Mouse (Mus musculus) thymus, postnatal 25 days (tissue): Measurements from ENCODE around the gene Ifit1bl1.
"Not testable (repeated sequence)": the region's sequence is repeated elsewhere in the genome, so short reads cannot be mapped to it uniquely, and the experiment has no call there.

Source experiments
- DNase-seq: peaks from one replicate; pipeline ENCODE4 v3.0.0; 2022

Gene Ifit1bl1

GRCm38 (mm10) chr19:34587898-34588692 is 13.7 kb downstream of the Ifit1bl1 start:
- DNase-seq: not testable (repeated sequence)

- DNase-seq: not testable (repeated sequence)
Observed at GRCm38 (mm10) chr19:34585740-34586458, 15.9 kb downstream of the Ifit1bl1 start.

GRCm38 (mm10) chr19:34583126-34583766 is 18.5 kb downstream of the Ifit1bl1 start, which contains the start of gene Ifit3:
Ifit3 (plus strand) TSS chr19:34583531.
- DNase-seq: not testable (repeated sequence)

- DNase-seq: not testable (repeated sequence)
Observed at GRCm38 (mm10) chr19:34582696-34583095, 19.1 kb downstream of the Ifit1bl1 start.

- no peak for DNase-seq
Observed at GRCm38 (mm10) chr19:34577121-34577520, 24.6 kb downstream of the Ifit1bl1 start.

- no peak for DNase-seq
Observed at GRCm38 (mm10) chr19:34573650-34574049, 28.1 kb downstream of the Ifit1bl1 start.

GRCm38 (mm10) chr19:34571080-34571479 is 30.7 kb downstream of the Ifit1bl1 start:
- no peak for DNase-seq

- no peak for DNase-seq
Observed at GRCm38 (mm10) chr19:34569896-34570476, 31.8 kb downstream of the Ifit1bl1 start.

- DNase-seq: no peak
Observed at GRCm38 (mm10) chr19:34568988-34569895, 32.5 kb downstream of the Ifit1bl1 start.

- no peak for DNase-seq
Observed at GRCm38 (mm10) chr19:34566178-34566784, 35.5 kb downstream of the Ifit1bl1 start.

- no peak for DNase-seq
Observed at GRCm38 (mm10) chr19:34562556-34562955, 39.2 kb downstream of the Ifit1bl1 start.

- no peak for DNase-seq
Observed at GRCm38 (mm10) chr19:34556621-34557020, 45.1 kb downstream of the Ifit1bl1 start.

GRCm38 (mm10) chr19:34554061-34554460 is 47.7 kb downstream of the Ifit1bl1 start:
- DNase-seq: no peak

- no peak for DNase-seq
Observed at GRCm38 (mm10) chr19:34553522-34553921, 48.2 kb downstream of the Ifit1bl1 start.

- DNase-seq: no peak
Observed at GRCm38 (mm10) chr19:34553021-34553420, 48.7 kb downstream of the Ifit1bl1 start.

GRCm38 (mm10) chr19:34551981-34552380 is 49.8 kb downstream of the Ifit1bl1 start:
- DNase-seq: no peak

- DNase-seq: peak; percentile 83
Observed at GRCm38 (mm10) chr19:34550534-34551223, 51.1 kb downstream of the Ifit1bl1 start, which contains the start of gene Ifit2. Ifit2 (plus strand) TSS chr19:34550694.

GRCm38 (mm10) chr19:34550205-34550533 is 51.6 kb downstream of the Ifit1bl1 start:
- DNase-seq: no peak

GRCm38 (mm10) chr19:34547976-34548375 is 53.8 kb downstream of the Ifit1bl1 start:
- peak; percentile 89 for DNase-seq

- DNase-seq: no peak
Observed at GRCm38 (mm10) chr19:34546211-34546610, 55.5 kb downstream of the Ifit1bl1 start.
